Mouse (Mus musculus): ENCODE data around the gene Tnip1. TPM values are rescaled to one million over a fixed set of nuclear protein-coding genes. Genes with fewer than 3 reads are reported as not detected.

Gene Tnip1
- polyA plus RNA-seq, 1 experiment from 2014 or later: 20.0 TPM

- Histone ChIP-seq H3K4me2 (no peak overlapping the region), H3K9me3 (no peaks in the 10 kb centered on the region), H3K36me3 (no peaks in the 10 kb centered on the region), H3K4me1 (peaks cover 13% of the 10 kb centered on the region), H3K4me3 (replicated peaks) (no peak overlapping the region), H3K27me3 (replicated peaks) (no peaks in the 10 kb centered on the region), H3K27ac (peak overlapping the region; percentile 54), H3K9ac (no peak overlapping the region)
- WGBS: 11% methylated on average over 5 of the region's 5 CpGs
- ATAC-seq (ENCODE audit: insufficient read depth, low FRiP score, low read depth): peak; percentile 52; the same call in 1 of the 2 replicates
Observed at GRCm38 (mm10) chr11:54884937-54885336, 77.8 kb downstream of the Tnip1 start.

- H3K36me3 ChIP-seq: no peaks in the 10 kb centered on the region
- H3K4me1 ChIP-seq: peaks cover 13% of the 10 kb centered on the region
- ATAC-seq (ENCODE audit: insufficient read depth, low FRiP score, low read depth): no peak
- 72% methylated on average over 5 of the region's 5 CpGs for WGBS
- H3K4me3 ChIP-seq (replicated peaks): no peak overlapping the region
- H3K27me3 ChIP-seq (replicated peaks): no peaks in the 10 kb centered on the region
- no peaks in the 10 kb centered on the region for H3K9me3 ChIP-seq
- H3K27ac ChIP-seq: peak overlapping the region; percentile 54
- H3K9ac ChIP-seq: no peak overlapping the region
- H3K4me2 ChIP-seq: no peak overlapping the region
Observed at GRCm38 (mm10) chr11:54884197-54884828, 78.4 kb downstream of the Tnip1 start.

- Histone ChIP-seq H3K4me3 (replicated peaks) (no peak overlapping the region), H3K27ac (no peak overlapping the region), H3K27me3 (replicated peaks) (no peaks in the 10 kb centered on the region), H3K36me3 (no peaks in the 10 kb centered on the region), H3K9ac (no peak overlapping the region), H3K4me2 (no peak overlapping the region), H3K4me1 (peaks cover 13% of the 10 kb centered on the region), H3K9me3 (no peaks in the 10 kb centered on the region)
- ATAC-seq (ENCODE audit: insufficient read depth, low FRiP score, low read depth): no peak
- WGBS: 39% methylated on average over 8 of the region's 8 CpGs
Observed at GRCm38 (mm10) chr11:54882671-54883070, 80.0 kb downstream of the Tnip1 start.

- no peak; the same call in 1 of the 2 replicates for ATAC-seq (ENCODE audit: insufficient read depth, low FRiP score, low read depth)
- Histone ChIP-seq H3K9ac (no peak overlapping the region), H3K36me3 (no peaks in the 10 kb centered on the region), H3K27me3 (replicated peaks) (no peaks in the 10 kb centered on the region), H3K4me1 (peaks cover 13% of the 10 kb centered on the region), H3K4me3 (replicated peaks) (no peak overlapping the region), H3K27ac (0 out of 2 replicates have a peak overlapping the region, but pooled peaks have one; percentile 13), H3K9me3 (no peaks in the 10 kb centered on the region), H3K4me2 (no peak overlapping the region)
- 16% methylated on average over 2 of the region's 2 CpGs for WGBS
Observed at GRCm38 (mm10) chr11:54881051-54881474, 81.7 kb downstream of the Tnip1 start.

GRCm38 (mm10) chr11:54879922-54880321, 82.8 kb downstream of the Tnip1 start:
- Histone ChIP-seq H3K27ac (no peak overlapping the region), H3K9ac (no peak overlapping the region), H3K36me3 (no peaks in the 10 kb centered on the region), H3K27me3 (replicated peaks) (no peaks in the 10 kb centered on the region), H3K4me3 (replicated peaks) (no peak overlapping the region), H3K4me1 (peaks cover 7% of the 10 kb centered on the region), H3K4me2 (no peak overlapping the region), H3K9me3 (no peaks in the 10 kb centered on the region)
- no peak for ATAC-seq (ENCODE audit: insufficient read depth, low FRiP score, low read depth)
- WGBS: 56% methylated on average over 10 of the region's 10 CpGs

- WGBS: 19% methylated on average over 4 of the region's 4 CpGs
- H3K27ac ChIP-seq: no peak overlapping the region
- H3K27me3 ChIP-seq (replicated peaks): no peaks in the 10 kb centered on the region
- no peak; the same call in 1 of the 2 replicates for ATAC-seq (ENCODE audit: insufficient read depth, low FRiP score, low read depth)
- no peak overlapping the region for H3K4me3 ChIP-seq (replicated peaks)
- no peak overlapping the region for H3K4me2 ChIP-seq
- no peak overlapping the region for H3K9ac ChIP-seq
- peaks cover 3% of the 10 kb centered on the region; the same call in 1 of the 2 replicates for H3K4me1 ChIP-seq
- H3K36me3 ChIP-seq: no peaks in the 10 kb centered on the region
- no peaks in the 10 kb centered on the region for H3K9me3 ChIP-seq
Observed at GRCm38 (mm10) chr11:54879434-54879833, 83.3 kb downstream of the Tnip1 start.

- Histone ChIP-seq H3K9me3 (no peaks in the 10 kb centered on the region), H3K4me3 (replicated peaks) (no peak overlapping the region), H3K4me1 (peaks cover 3% of the 10 kb centered on the region; the same call in 1 of the 2 replicates), H3K27me3 (replicated peaks) (no peaks in the 10 kb centered on the region), H3K4me2 (no peak overlapping the region), H3K27ac (no peak overlapping the region), H3K36me3 (0 out of 2 replicates have a peak, but pooled peaks cover 5% of the 10 kb centered on the region), H3K9ac (no peak overlapping the region)
- 71% methylated on average over 6 of the region's 6 CpGs for WGBS
- ATAC-seq (ENCODE audit: insufficient read depth, low FRiP score, low read depth): no peak
Observed at GRCm38 (mm10) chr11:54878893-54879292, 83.8 kb downstream of the Tnip1 start.

GRCm38 (mm10) chr11:54876031-54876430, 86.7 kb downstream of the Tnip1 start:
- ATAC-seq (ENCODE audit: insufficient read depth, low FRiP score, low read depth): no peak
- H3K27ac ChIP-seq: no peak overlapping the region
- 0 out of 2 replicates have a peak, but pooled peaks cover 2% of the 10 kb centered on the region for H3K4me1 ChIP-seq
- H3K9me3 ChIP-seq: no peaks in the 10 kb centered on the region
- no peak overlapping the region for H3K4me2 ChIP-seq
- H3K27me3 ChIP-seq (replicated peaks): no peaks in the 10 kb centered on the region
- no peak overlapping the region for H3K9ac ChIP-seq
- H3K36me3 ChIP-seq: peaks cover 18% of the 10 kb centered on the region; the same call in 1 of the 2 replicates
- no peak overlapping the region for H3K4me3 ChIP-seq (replicated peaks)
- WGBS: 83% methylated on average over 5 of the region's 5 CpGs

GRCm38 (mm10) chr11:54871831-54872537, 90.7 kb downstream of the Tnip1 start:
- H3K27ac ChIP-seq: no peak overlapping the region
- ATAC-seq (ENCODE audit: insufficient read depth, low FRiP score, low read depth): no peak
- H3K9me3 ChIP-seq: no peaks in the 10 kb centered on the region
- no peak overlapping the region for H3K9ac ChIP-seq
- peaks cover 14% of the 10 kb centered on the region for H3K4me1 ChIP-seq
- peaks cover 34% of the 10 kb centered on the region for H3K36me3 ChIP-seq
- 80% methylated on average over 7 of the region's 7 CpGs for WGBS
- no peaks in the 10 kb centered on the region for H3K27me3 ChIP-seq (replicated peaks)
- H3K4me3 ChIP-seq (replicated peaks): no peak overlapping the region
- H3K4me2 ChIP-seq: no peak overlapping the region

GRCm38 (mm10) chr11:54869318-54869717, 93.4 kb downstream of the Tnip1 start:
- H3K9me3 ChIP-seq: no peaks in the 10 kb centered on the region
- H3K4me2 ChIP-seq: no peak overlapping the region
- no peak for ATAC-seq (ENCODE audit: insufficient read depth, low FRiP score, low read depth)
- no peak overlapping the region for H3K27ac ChIP-seq
- no peak overlapping the region for H3K4me3 ChIP-seq (replicated peaks)
- 82% methylated on average over 3 of the region's 3 CpGs for WGBS
- no peak overlapping the region for H3K9ac ChIP-seq
- peaks cover 34% of the 10 kb centered on the region for H3K36me3 ChIP-seq
- no peaks in the 10 kb centered on the region for H3K27me3 ChIP-seq (replicated peaks)
- peaks cover 14% of the 10 kb centered on the region for H3K4me1 ChIP-seq

- Histone ChIP-seq H3K27ac (no peak overlapping the region), H3K36me3 (peaks cover 28% of the 10 kb centered on the region), H3K9ac (no peak overlapping the region), H3K27me3 (replicated peaks) (no peaks in the 10 kb centered on the region), H3K4me1 (peaks cover 14% of the 10 kb centered on the region), H3K9me3 (no peaks in the 10 kb centered on the region), H3K4me3 (replicated peaks) (no peak overlapping the region), H3K4me2 (peak overlapping the region; percentile 52; the same call in 1 of the 2 replicates)
- 52% methylated on average over 2 of the region's 2 CpGs for WGBS
- no peak for ATAC-seq (ENCODE audit: insufficient read depth, low FRiP score, low read depth)
Observed at GRCm38 (mm10) chr11:54868445-54868844, 94.3 kb downstream of the Tnip1 start.

- peak overlapping the region; percentile 52 for H3K4me2 ChIP-seq
- H3K4me3 ChIP-seq (replicated peaks): peak overlapping the region; percentile 85; the same call in 1 of the 2 replicates
- ATAC-seq (ENCODE audit: insufficient read depth, low FRiP score, low read depth): no peak
- no peaks in the 10 kb centered on the region for H3K9me3 ChIP-seq
- 80% methylated on average over 3 of the region's 3 CpGs for WGBS
- peaks cover 14% of the 10 kb centered on the region for H3K4me1 ChIP-seq
- H3K9ac ChIP-seq: no peak overlapping the region
- peaks cover 28% of the 10 kb centered on the region for H3K36me3 ChIP-seq
- no peak overlapping the region for H3K27ac ChIP-seq
- no peaks in the 10 kb centered on the region for H3K27me3 ChIP-seq (replicated peaks)
Observed at GRCm38 (mm10) chr11:54867903-54868434, 94.7 kb downstream of the Tnip1 start.

Data from stomach, embryonic 15.5 days (tissue).